In genomic region chr8:80870535-80871204, GRCm38 (mm10) we compare ENCODE assay signal across 9 mouse cellular contexts. TPM values are rescaled to one million over a fixed set of nuclear protein-coding genes. Genes with fewer than 3 reads are reported as not detected.
DNase-seq lines count a peak whose midpoint lies in the region; ATAC-seq and TF ChIP-seq lines count a peak whose summit lies in the region.
"Had no signal": no experiment of that assay in that cellular context is flagged by ENCODE, and none has a peak within 500 bp of the region (broad histone marks: within the 10 kb centered on the region; RNA-seq: fewer than 3 reads in every experiment).

No protein-coding gene starts in this region.

- WGBS in kidney, postnatal 0 days = 52% methylated on average over 9 of the region's 9 CpGs
- 72% methylated on average over 9 of the region's 9 CpGs for WGBS in embryonic facial prominence, embryonic 14.5 days
- WGBS in hindbrain, embryonic 14.5 days = 85% methylated on average over 9 of the region's 9 CpGs
- 86% methylated on average over 9 of the region's 9 CpGs for WGBS in midbrain, embryonic 13.5 days

- H3K9ac ChIP-seq in kidney, postnatal 0 days (ENCODE audit: low read depth, low read length) = no peak overlapping the region
- H3K9ac ChIP-seq in embryonic facial prominence, embryonic 14.5 days (ENCODE audit: low read depth, low read length) = peak overlapping the region; percentile 38
- no peak overlapping the region for H3K9ac ChIP-seq in hindbrain, embryonic 14.5 days
- no peak overlapping the region for H3K9ac ChIP-seq in midbrain, embryonic 13.5 days (replicated peaks)

- H3K4me2 ChIP-seq in kidney, postnatal 0 days (ENCODE audit: low read length) = no peak overlapping the region
- no peak overlapping the region for H3K4me2 ChIP-seq in embryonic facial prominence, embryonic 14.5 days (ENCODE audit: low read depth, low read length)
- no peak overlapping the region for H3K4me2 ChIP-seq in hindbrain, embryonic 14.5 days (replicated peaks)
- no peak overlapping the region for H3K4me2 ChIP-seq in midbrain, embryonic 13.5 days (replicated peaks)

- no peak for DNase-seq in kidney, postnatal 0 days (ENCODE audit: low spot score)
- no peak for DNase-seq in kidney, postnatal 14 days
- DNase-seq in embryonic facial prominence, embryonic 14.5 days (ENCODE audit: low spot score) = no peak
- DNase-seq in hindbrain, embryonic 14.5 days (ENCODE audit: low spot score) = no peak
- DNase-seq in left cerebral cortex, postnatal 10 days (ENCODE audit: extremely low spot score in 1 of 2, low spot score in 2 of 2) = no peak
- DNase-seq in frontal cortex, postnatal 36 days (ENCODE audit: low spot score in 2 of 2) = no peak
- no peak for DNase-seq in retina, postnatal 1 day

- H3K9me3 ChIP-seq in kidney, postnatal 0 days (replicated peaks; ENCODE audit: low read length) = no peaks in the 10 kb centered on the region
- no peaks in the 10 kb centered on the region for H3K9me3 ChIP-seq in embryonic facial prominence, embryonic 14.5 days (ENCODE audit: control insufficient read depth, low read length)
- no peaks in the 10 kb centered on the region for H3K9me3 ChIP-seq in hindbrain, embryonic 14.5 days (ENCODE audit: control insufficient read depth, low read length)
- no peaks in the 10 kb centered on the region for H3K9me3 ChIP-seq in midbrain, embryonic 13.5 days

- peak; percentile 52; the same call in 1 of the 2 replicates for ATAC-seq in kidney, postnatal 0 days (replicated peaks; ENCODE audit: low FRiP score, low read depth)
- ATAC-seq in embryonic facial prominence, embryonic 14.5 days (ENCODE audit: low read depth) = 0 out of 2 replicates have a peak, but pooled peaks have one; percentile 20
- ATAC-seq in hindbrain, embryonic 14.5 days (ENCODE audit: low FRiP score) = no peak; the same call in 1 of the 2 replicates
- ATAC-seq in midbrain, embryonic 13.5 days = peak; percentile 59
- ATAC-seq: Patski had no signal

- TF ChIP-seq CTCF in kidney, postnatal 0 days (IDR thresholded peaks at IDR 0.05; ENCODE audit: low read depth) = no peak

- no peak overlapping the region for H3K4me3 ChIP-seq in kidney, postnatal 0 days (replicated peaks; ENCODE audit: low read depth, low read length)
- no peak overlapping the region for H3K4me3 ChIP-seq in embryonic facial prominence, embryonic 14.5 days (ENCODE audit: low read depth, low read length)
- H3K4me3 ChIP-seq in hindbrain, embryonic 14.5 days (replicated peaks; ENCODE audit: low read length) = no peak overlapping the region
- no peak overlapping the region for H3K4me3 ChIP-seq in midbrain, embryonic 13.5 days (replicated peaks)

- intact Hi-C loops in left cerebral cortex, postnatal 10 days (cut with DNase I) = no loop called here

- peak overlapping the region; percentile 64 for H3K27ac ChIP-seq in kidney, postnatal 0 days
- H3K27ac ChIP-seq in embryonic facial prominence, embryonic 14.5 days (replicated peaks; ENCODE audit: low read depth, low read length) = peak overlapping the region; percentile 59
- peak overlapping the region; percentile 71 for H3K27ac ChIP-seq in hindbrain, embryonic 14.5 days
- peak overlapping the region; percentile 32; the same call in 1 of the 2 replicates for H3K27ac ChIP-seq in midbrain, embryonic 13.5 days

- no peaks in the 10 kb centered on the region for H3K36me3 ChIP-seq in kidney, postnatal 0 days (ENCODE audit: insufficient read depth, low read length)
- 0 out of 2 replicates have a peak, but pooled peaks cover 7% of the 10 kb centered on the region for H3K36me3 ChIP-seq in embryonic facial prominence, embryonic 14.5 days (ENCODE audit: control insufficient read depth, insufficient read depth, low read length)
- no peaks in the 10 kb centered on the region for H3K36me3 ChIP-seq in hindbrain, embryonic 14.5 days (replicated peaks; ENCODE audit: control insufficient read depth, insufficient read depth)
- no peaks in the 10 kb centered on the region for H3K36me3 ChIP-seq in midbrain, embryonic 13.5 days

- H3K27me3 ChIP-seq in kidney, postnatal 0 days (ENCODE audit: insufficient read depth, low read length) = no peaks in the 10 kb centered on the region
- no peaks in the 10 kb centered on the region for H3K27me3 ChIP-seq in embryonic facial prominence, embryonic 14.5 days (replicated peaks; ENCODE audit: control insufficient read depth, insufficient read depth, low read length)
- no peaks in the 10 kb centered on the region for H3K27me3 ChIP-seq in hindbrain, embryonic 14.5 days (ENCODE audit: control insufficient read depth, insufficient read depth, low read length)
- no peaks in the 10 kb centered on the region for H3K27me3 ChIP-seq in midbrain, embryonic 13.5 days
- H3K27me3 ChIP-seq: Patski had no signal

- H3K4me1 ChIP-seq in kidney, postnatal 0 days (replicated peaks; ENCODE audit: insufficient read depth, low read length) = peaks cover 18% of the 10 kb centered on the region
- H3K4me1 ChIP-seq in embryonic facial prominence, embryonic 14.5 days (ENCODE audit: control insufficient read depth, insufficient read depth, low read length) = peaks cover 47% of the 10 kb centered on the region
- H3K4me1 ChIP-seq in hindbrain, embryonic 14.5 days (replicated peaks; ENCODE audit: control insufficient read depth, insufficient read depth, low read length) = peaks cover 21% of the 10 kb centered on the region
- H3K4me1 ChIP-seq in midbrain, embryonic 13.5 days (replicated peaks) = peaks cover 32% of the 10 kb centered on the region

RNA-seq across cellular contexts. Expression of gene Gab1, which starts 9.6 kb away (rescaled TPM):
- 14.1 and 14.9 TPM in 2 replicates for polyA plus RNA-seq in kidney, postnatal 0 days (2015; fragmentation: Nextera tagmentation; extraction: Ambion mirVana)
- polyA plus RNA-seq in embryonic facial prominence, embryonic 14.5 days (2014; fragmentation: Nextera tagmentation; extraction: Ambion mirVana) = 30.3 and 34.8 TPM in 2 replicates
- 16.3 and 16.6 TPM in 2 replicates for polyA plus RNA-seq in hindbrain, embryonic 14.5 days (2014; fragmentation: Nextera tagmentation; extraction: Ambion mirVana)
- 6.8 and 8.7 TPM in 2 replicates for polyA plus RNA-seq in midbrain, embryonic 13.5 days (2015; fragmentation: Nextera tagmentation; extraction: Ambion mirVana)
- 10 to 100 TPM; 11.6 to 11.9 TPM for total RNA-seq in left cerebral cortex, postnatal 10 days (2021)
